Mouse (Mus musculus) lung, postnatal 0 days (tissue): Measurements from ENCODE around the gene Plekha4.

ENCODE experiments used
- CTCF ChIP-seq: IDR thresholded peaks from 2 replicates; pipeline ENCODE4 v1.5.1; 2016; ENCODE audit warnings: antibody characterized with exemption, mild to moderate bottlenecking
- EP300 ChIP-seq: IDR thresholded peaks from 2 replicates; pipeline ENCODE4 v1.6.1; 2016; ENCODE audit warnings: antibody characterized with exemption, mild to moderate bottlenecking, control low read depth

DNA sequence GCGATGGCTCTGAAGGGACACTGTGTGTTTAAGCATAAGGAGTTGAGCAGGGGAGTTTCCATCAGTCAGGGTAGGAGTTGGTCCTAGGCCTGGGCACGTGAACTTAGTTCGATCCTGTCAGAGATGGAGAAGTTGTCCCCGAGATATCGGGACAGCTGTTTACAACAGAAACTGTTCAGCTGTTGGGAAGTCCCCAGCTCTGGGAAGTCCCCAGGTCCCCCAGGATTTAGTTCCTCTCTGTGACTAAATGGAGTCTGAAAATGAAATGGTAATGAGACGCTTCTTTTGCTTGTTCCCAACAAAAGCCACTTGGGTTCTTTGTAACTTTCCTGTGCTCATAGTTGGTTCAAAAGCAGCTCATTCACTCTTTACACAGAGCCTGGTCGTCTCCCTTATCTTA is 65.8 kb downstream of the Plekha4 start:
- TF ChIP-seq CTCF (no peak), EP300 (no peak)
